Mouse (Mus musculus) neural tube, embryonic 11.5 days (tissue): ENCODE measurements around the gene Syt16. TPM values are rescaled to one million over a fixed set of nuclear protein-coding genes. Genes with fewer than 3 reads are reported as not detected.

Experiments
- ATAC-seq: fragments of 200-750 bp; cut with Nextera tagmentation; 2 replicates; pipeline ENCODE4 v1.8.0; 2017; ENCODE audit warnings: moderate number of reproducible peaks, mild to moderate bottlenecking, moderate TSS enrichment, moderate library complexity; ENCODE audit not compliant: insufficient read depth, low FRiP score, low TSS enrichment
- DNase-seq: peaks from one replicate; pipeline ENCODE4 v3.0.0-alpha.2; 2015; ENCODE audit warnings: low spot score
- H3K27ac ChIP-seq: fragments of 300-500 bp; sonication (generic); 2 replicates; pipeline ENCODE4 v1.5.1; 2014; ENCODE audit warnings: low read depth, mild to moderate bottlenecking, low read length
- H3K27me3 ChIP-seq: fragments of 300-500 bp; sonication (generic); 2 replicates; pipeline ENCODE4 v1.6.1; 2014; ENCODE audit warnings: mild to moderate bottlenecking, low read length, mixed read lengths; ENCODE audit not compliant: control insufficient read depth, insufficient read depth
- H3K36me3 ChIP-seq: fragments of 300-500 bp; sonication (generic); 2 replicates; pipeline ENCODE4 v1.6.1; 2014; ENCODE audit warnings: mild to moderate bottlenecking, low read length, moderate library complexity, mixed read lengths; ENCODE audit not compliant: control insufficient read depth, insufficient read depth
- H3K4me1 ChIP-seq: fragments of 300-500 bp; sonication (generic); 2 replicates; pipeline ENCODE4 v1.6.1; 2014; ENCODE audit warnings: low read length, mixed read lengths; ENCODE audit not compliant: control insufficient read depth, insufficient read depth
- H3K4me2 ChIP-seq: fragments of 300-500 bp; sonication (generic); 2 replicates; pipeline ENCODE4 v1.6.1; 2014; ENCODE audit warnings: low read depth, mild to moderate bottlenecking, moderate library complexity
- H3K4me3 ChIP-seq: fragments of 300-500 bp; sonication (generic); 2 replicates; pipeline ENCODE4 v1.5.1; 2014; ENCODE audit warnings: low read depth, low read length
- H3K9ac ChIP-seq: fragments of 300-500 bp; sonication (generic); 2 replicates; pipeline ENCODE4 v1.6.1; 2014; ENCODE audit warnings: mild to moderate bottlenecking, low read length
- H3K9me3 ChIP-seq: fragments of 300-500 bp; sonication (generic); 2 replicates; pipeline ENCODE4 v1.6.1; 2016; ENCODE audit warnings: low read length; ENCODE audit not compliant: control insufficient read depth
- WGBS: fragments of 180-500 bp; shearing (Covaris S2); extraction: QIAGEN DNeasy Blood & Tissue Kit; methylation state at CpG from one replicate; pipeline ENCODE4 v1.1.7; 2014; 5-methylcytosine and 5-hydroxymethylcytosine counted together
- polyA plus RNA-seq: library from polyadenylated mRNA; unstranded; fragments of >200 nt; fragmentation: Nextera tagmentation; extraction: Ambion mirVana; gene quantifications from 2 replicates; pipeline ENCODE4 v1.2.1, GENCODE M21; 2014

Syt16 gene
- polyA plus RNA-seq, 1 experiment from 2014 or later: 9.3 TPM

GRCm38 (mm10) chr12:73989594-73989993 is 7.9 kb upstream of the Syt16 start:
- no peak overlapping the region for H3K4me2 ChIP-seq
- H3K27ac ChIP-seq: no peak overlapping the region
- H3K9me3 ChIP-seq: no peaks in the 10 kb centered on the region
- H3K4me1 ChIP-seq: no peaks in the 10 kb centered on the region
- H3K36me3 ChIP-seq: 0 out of 2 replicates have a peak, but pooled peaks cover 2% of the 10 kb centered on the region
- H3K4me3 ChIP-seq: no peak overlapping the region
- H3K27me3 ChIP-seq: no peaks in the 10 kb centered on the region
- DNase-seq (no peak), ATAC-seq (no peak)
- no peak overlapping the region for H3K9ac ChIP-seq

DNA sequence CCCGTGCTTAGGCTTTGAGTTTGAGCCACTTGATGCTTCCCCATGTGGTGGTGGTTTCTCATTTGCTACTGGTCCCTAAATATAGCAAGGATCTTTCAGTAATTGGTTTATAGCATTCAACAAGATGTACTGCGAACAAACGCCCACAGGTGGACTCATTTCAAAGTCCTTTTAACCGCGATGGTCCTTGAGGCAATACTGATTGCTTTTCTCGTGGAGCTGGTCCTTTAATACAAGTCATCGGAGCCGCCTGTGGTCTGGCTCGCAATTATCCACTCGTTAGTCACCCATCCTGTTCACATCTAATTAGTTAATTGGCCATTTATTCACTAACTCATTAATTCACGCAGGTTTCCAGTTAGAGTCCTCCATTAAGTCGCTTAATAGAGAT is 560 bp upstream of the Syt16 start:
- Histone ChIP-seq H3K4me3 (no peak overlapping the region; the same call in 1 of the 2 replicates), H3K4me2 (peak overlapping the region; percentile 87; the same call in 1 of the 2 replicates), H3K36me3 (no peaks in the 10 kb centered on the region), H3K27ac (no peak overlapping the region), H3K4me1 (no peaks in the 10 kb centered on the region), H3K9ac (peak overlapping the region; percentile 67; the same call in 1 of the 2 replicates), H3K9me3 (no peaks in the 10 kb centered on the region), H3K27me3 (peaks cover 15% of the 10 kb centered on the region)
- 45% methylated on average over 12 of the region's 12 CpGs for WGBS
- no peak for ATAC-seq
- no peak for DNase-seq

DNA sequence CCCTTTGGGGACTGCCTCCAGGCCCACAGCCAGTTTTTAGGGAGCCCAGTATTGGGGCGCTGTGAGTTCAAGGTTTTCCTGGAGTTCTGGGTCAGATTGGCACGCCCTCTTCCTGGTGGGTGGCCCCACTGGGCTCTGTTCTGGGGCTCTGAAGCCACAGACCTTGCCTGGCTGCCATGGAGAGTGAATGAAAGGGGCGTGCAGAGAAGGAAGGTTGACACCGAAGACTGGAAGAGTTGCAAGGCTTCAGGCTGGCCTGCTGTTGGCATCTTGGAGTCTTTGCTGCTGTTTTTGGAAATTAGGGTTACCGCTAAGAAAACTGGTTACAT is 631 bp downstream of the Syt16 start:
- Histone ChIP-seq H3K36me3 (no peaks in the 10 kb centered on the region), H3K9ac (peak overlapping the region; percentile 67), H3K27me3 (peaks cover 15% of the 10 kb centered on the region), H3K27ac (no peak overlapping the region), H3K4me3 (peak overlapping the region; percentile 63), H3K4me1 (no peaks in the 10 kb centered on the region), H3K4me2 (peak overlapping the region; percentile 87), H3K9me3 (no peaks in the 10 kb centered on the region)
- DNase-seq (no peak), ATAC-seq (no peak; the same call in 1 of the 2 replicates)
- 32% methylated on average over 5 of the region's 5 CpGs for WGBS

DNA sequence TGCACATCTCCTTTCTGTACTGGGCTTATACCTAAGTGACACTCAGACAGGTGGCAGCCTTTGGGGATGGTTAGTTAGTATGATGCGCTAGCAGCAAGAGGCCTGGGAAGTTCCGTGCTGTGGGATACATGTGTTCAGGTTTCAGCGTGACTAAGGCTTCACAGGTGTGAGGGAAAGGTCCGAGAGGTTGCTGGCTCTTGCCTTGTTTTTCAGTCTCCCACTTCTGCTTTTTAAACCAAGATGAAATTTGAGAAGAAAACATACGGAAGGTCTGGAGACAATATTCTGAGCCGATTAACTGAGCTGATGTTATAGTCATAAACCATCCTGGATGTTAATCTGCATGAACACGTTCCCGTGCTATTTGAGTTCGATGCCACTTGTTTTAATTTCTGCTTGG is 5.0 kb downstream of the Syt16 start:
- no peak for ATAC-seq
- H3K27me3 ChIP-seq: peaks cover 10% of the 10 kb centered on the region
- no peaks in the 10 kb centered on the region for H3K4me1 ChIP-seq
- WGBS: 81% methylated on average over 9 of the region's 9 CpGs
- no peak overlapping the region for H3K9ac ChIP-seq
- no peak overlapping the region for H3K4me2 ChIP-seq
- no peak overlapping the region for H3K27ac ChIP-seq
- no peak overlapping the region for H3K4me3 ChIP-seq
- H3K36me3 ChIP-seq: no peaks in the 10 kb centered on the region
- H3K9me3 ChIP-seq: no peaks in the 10 kb centered on the region
- DNase-seq: no peak

DNA sequence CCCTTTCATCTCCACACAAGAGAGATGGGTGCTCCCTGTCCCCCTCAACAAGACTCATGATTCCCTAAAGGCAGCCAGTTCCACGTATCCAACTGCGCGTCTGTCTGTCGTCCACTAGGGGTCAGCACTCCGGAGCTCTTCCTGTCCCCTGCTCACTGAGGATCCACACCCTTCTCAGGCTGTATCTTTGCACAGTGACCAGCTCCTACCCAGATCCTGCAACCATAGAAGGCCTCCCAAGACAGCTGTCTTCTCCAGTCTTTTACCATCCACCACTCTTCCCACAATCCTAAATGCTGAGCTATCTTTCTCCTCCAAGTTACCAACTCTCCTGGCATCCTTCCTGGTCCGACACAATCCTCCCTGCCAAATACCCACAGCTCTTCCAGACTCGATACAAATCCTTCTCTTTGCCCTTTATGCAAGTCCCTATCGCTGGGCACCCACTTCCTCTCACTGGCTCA is 12.0 kb downstream of the Syt16 start:
- 29% methylated on average over 8 of the region's 8 CpGs for WGBS
- no peak overlapping the region for H3K4me3 ChIP-seq
- DNase-seq (peak; percentile 45), ATAC-seq (peak; percentile 62; the same call in 1 of the 2 replicates)
- no peaks in the 10 kb centered on the region for H3K4me1 ChIP-seq
- H3K9ac ChIP-seq: no peak overlapping the region
- H3K36me3 ChIP-seq: no peaks in the 10 kb centered on the region
- H3K27ac ChIP-seq: no peak overlapping the region
- no peak overlapping the region for H3K4me2 ChIP-seq
- H3K27me3 ChIP-seq: no peaks in the 10 kb centered on the region
- H3K9me3 ChIP-seq: no peaks in the 10 kb centered on the region

DNA sequence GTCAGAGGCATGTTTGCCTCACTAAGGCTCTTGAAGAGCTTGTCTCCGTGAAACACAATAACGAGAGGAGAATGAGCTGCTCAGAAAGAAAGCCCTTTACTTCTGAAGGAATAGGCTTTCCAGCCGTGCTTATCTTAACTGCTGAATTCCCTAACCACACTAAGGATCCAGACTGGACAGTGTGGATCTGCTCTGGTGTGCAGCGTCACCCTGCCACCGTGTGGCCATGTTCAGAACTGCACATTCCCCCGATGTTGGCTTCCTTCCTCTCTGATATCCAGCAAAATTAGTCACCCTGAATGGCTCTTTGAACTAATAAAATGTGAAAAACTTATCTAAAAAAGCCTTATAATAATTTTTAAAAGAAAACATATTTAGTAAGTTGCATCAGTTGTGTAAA is 16.3 kb downstream of the Syt16 start:
- WGBS: 2% methylated on average over 6 of the region's 6 CpGs

DNA sequence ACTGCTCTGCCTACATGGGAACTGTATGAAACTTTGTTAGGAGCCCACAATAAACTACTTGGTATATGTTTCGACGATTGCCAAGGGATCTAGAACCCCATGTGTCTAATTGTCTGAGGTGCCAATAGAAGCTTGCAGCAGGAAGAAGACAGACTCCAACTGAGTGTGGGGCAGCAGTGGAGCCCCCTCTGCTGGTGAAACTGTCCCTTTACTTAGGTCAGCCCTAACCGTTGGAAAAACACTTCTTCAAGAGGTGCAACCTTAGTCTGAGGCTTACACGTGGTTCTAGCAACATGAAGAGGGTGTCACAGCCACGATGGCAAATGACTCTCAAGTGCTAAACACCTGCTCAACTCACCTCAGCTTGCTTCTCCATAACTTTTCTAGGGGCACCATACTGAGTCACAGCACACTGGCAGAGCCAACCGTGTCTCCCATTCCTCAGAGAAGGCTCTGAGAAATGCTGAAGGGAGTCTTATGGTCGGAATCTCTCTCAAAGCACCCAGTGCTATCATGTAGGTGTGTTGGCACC is 17.3 kb downstream of the Syt16 start:
- Histone ChIP-seq H3K27ac (no peak overlapping the region), H3K4me2 (no peak overlapping the region), H3K27me3 (no peaks in the 10 kb centered on the region), H3K9ac (no peak overlapping the region), H3K9me3 (no peaks in the 10 kb centered on the region), H3K36me3 (no peaks in the 10 kb centered on the region), H3K4me3 (no peak overlapping the region), H3K4me1 (no peaks in the 10 kb centered on the region)
- 58% methylated on average over 7 of the region's 7 CpGs for WGBS
- no peak for ATAC-seq
- DNase-seq: no peak

More for the DNA sequence above, 16.3 kb downstream of the Syt16 start:
- Histone ChIP-seq H3K4me2 (no peak overlapping the region), H3K4me1 (no peaks in the 10 kb centered on the region), H3K4me3 (no peak overlapping the region), H3K27me3 (no peaks in the 10 kb centered on the region), H3K9me3 (no peaks in the 10 kb centered on the region), H3K9ac (no peak overlapping the region), H3K27ac (no peak overlapping the region), H3K36me3 (no peaks in the 10 kb centered on the region)
- DNase-seq (peak; percentile 79), ATAC-seq (peak; percentile 78)

DNA sequence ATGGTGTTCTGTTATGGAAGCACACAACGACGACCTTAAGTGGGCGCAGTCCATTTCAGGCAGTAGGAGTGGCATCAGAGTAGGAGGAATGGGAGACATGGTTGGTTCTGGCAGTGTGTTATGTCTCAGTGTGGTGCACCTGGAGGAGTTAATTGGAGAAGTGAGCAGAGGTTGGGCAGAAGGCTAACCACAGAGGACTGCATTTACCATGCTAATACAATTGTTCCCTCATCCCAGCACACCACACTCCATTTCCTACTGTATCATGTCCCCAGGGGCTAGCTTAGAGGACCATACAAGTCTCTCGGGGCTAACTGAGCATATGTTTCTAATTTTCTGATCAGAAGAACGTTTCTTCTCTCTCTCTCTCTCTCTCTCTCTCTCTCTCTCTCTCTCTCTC is 18.0 kb downstream of the Syt16 start:
- Histone ChIP-seq H3K9ac (no peak overlapping the region), H3K27me3 (no peaks in the 10 kb centered on the region), H3K36me3 (no peaks in the 10 kb centered on the region), H3K27ac (no peak overlapping the region), H3K4me3 (no peak overlapping the region), H3K4me1 (no peaks in the 10 kb centered on the region), H3K4me2 (no peak overlapping the region), H3K9me3 (no peaks in the 10 kb centered on the region)
- ATAC-seq (no peak), DNase-seq (no peak)
- 80% methylated on average over 5 of the region's 5 CpGs for WGBS

DNA sequence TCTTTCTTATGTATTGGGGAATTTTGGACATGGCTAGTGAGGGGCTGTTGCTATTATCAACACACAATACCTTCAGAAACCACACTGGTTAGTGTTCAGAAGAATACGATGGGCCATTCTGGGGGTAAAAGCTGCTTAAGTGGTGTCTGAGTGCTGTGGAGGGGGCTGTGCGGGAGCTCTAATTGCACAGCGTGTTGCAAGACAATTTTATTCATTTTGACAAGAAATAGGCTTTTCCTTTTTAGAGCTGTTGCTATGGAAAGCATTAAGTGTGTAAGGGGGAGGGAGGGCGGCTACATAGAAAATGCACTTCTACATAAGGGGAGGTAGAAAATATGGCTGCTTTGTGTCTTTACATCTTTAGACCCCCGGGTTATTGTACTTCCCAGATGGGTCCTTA is 25.8 kb downstream of the Syt16 start:
- ATAC-seq (no peak), DNase-seq (no peak)
- Histone ChIP-seq H3K9ac (no peak overlapping the region), H3K4me3 (no peak overlapping the region), H3K27me3 (no peaks in the 10 kb centered on the region), H3K27ac (no peak overlapping the region), H3K4me1 (no peaks in the 10 kb centered on the region), H3K4me2 (no peak overlapping the region), H3K36me3 (no peaks in the 10 kb centered on the region), H3K9me3 (no peaks in the 10 kb centered on the region)
- 82% methylated on average over 5 of the region's 5 CpGs for WGBS
